Comparison of ENCODE assay signal across 10 mouse cellular contexts in genomic region chr8:70272949-70273348, GRCm38 (mm10). TPM values are rescaled to one million over a fixed set of nuclear protein-coding genes. Genes with fewer than 3 reads are reported as not detected.
DNase-seq lines count a peak whose midpoint lies in the region; ATAC-seq and TF ChIP-seq lines count a peak whose summit lies in the region.
"Had no signal": no experiment of that assay in that cellular context is flagged by ENCODE, and none has a peak within 500 bp of the region (broad histone marks: within the 10 kb centered on the region; RNA-seq: fewer than 3 reads in every experiment).

No protein-coding gene starts in this region.

- H3K27me3 ChIP-seq in embryonic facial prominence, embryonic 14.5 days (replicated peaks; ENCODE audit: control insufficient read depth, insufficient read depth, low read length), result no peaks in the 10 kb centered on the region
- no peaks in the 10 kb centered on the region for H3K27me3 ChIP-seq in kidney, embryonic 16.5 days (ENCODE audit: insufficient read depth, low read length)
- no peaks in the 10 kb centered on the region for H3K27me3 ChIP-seq in forebrain, postnatal 0 days (ENCODE audit: insufficient read depth, low read length)
- H3K27me3 ChIP-seq in hindbrain, embryonic 12.5 days, result no peaks in the 10 kb centered on the region
- H3K27me3 ChIP-seq: limb, embryonic 15.5 days had no signal

- H3K4me3 ChIP-seq in embryonic facial prominence, embryonic 14.5 days (ENCODE audit: low read depth, low read length), result no peak overlapping the region
- no peak overlapping the region for H3K4me3 ChIP-seq in kidney, embryonic 16.5 days (ENCODE audit: low read length)
- no peak overlapping the region for H3K4me3 ChIP-seq in forebrain, postnatal 0 days (ENCODE audit: low read depth, low read length)
- H3K4me3 ChIP-seq in hindbrain, embryonic 12.5 days, result no peak overlapping the region
- H3K4me3 ChIP-seq: erythroblast, embryonic 14.5 days; limb, embryonic 15.5 days had no signal

- no peak overlapping the region for H3K4me2 ChIP-seq in embryonic facial prominence, embryonic 14.5 days (ENCODE audit: low read depth, low read length)
- H3K4me2 ChIP-seq in kidney, embryonic 16.5 days (replicated peaks; ENCODE audit: low read depth, low read length), result no peak overlapping the region
- no peak overlapping the region for H3K4me2 ChIP-seq in forebrain, postnatal 0 days (ENCODE audit: low read depth)
- no peak overlapping the region for H3K4me2 ChIP-seq in hindbrain, embryonic 12.5 days (replicated peaks)
- H3K4me2 ChIP-seq: limb, embryonic 15.5 days had no signal

- WGBS in embryonic facial prominence, embryonic 14.5 days, result 63% methylated on average over 3 of the region's 3 CpGs
- WGBS in kidney, embryonic 16.5 days, result 46% methylated on average over 3 of the region's 3 CpGs
- 74% methylated on average over 3 of the region's 3 CpGs for WGBS in forebrain, postnatal 0 days
- WGBS in hindbrain, embryonic 12.5 days, result 64% methylated on average over 3 of the region's 3 CpGs

- H3K36me3 ChIP-seq in embryonic facial prominence, embryonic 14.5 days (ENCODE audit: control insufficient read depth, insufficient read depth, low read length), result no peaks in the 10 kb centered on the region
- no peaks in the 10 kb centered on the region for H3K36me3 ChIP-seq in kidney, embryonic 16.5 days (ENCODE audit: insufficient read depth, low read length)
- H3K36me3 ChIP-seq in forebrain, postnatal 0 days (ENCODE audit: insufficient read depth), result no peaks in the 10 kb centered on the region
- H3K36me3 ChIP-seq in hindbrain, embryonic 12.5 days, result no peaks in the 10 kb centered on the region
- H3K36me3 ChIP-seq: limb, embryonic 15.5 days had no signal

- intact Hi-C loops in heart, postnatal 10 days (cut with DNase I), result no loop called here

- ATAC-seq in embryonic facial prominence, embryonic 14.5 days (ENCODE audit: low read depth), result no peak
- peak; percentile 43; the same call in 1 of the 2 replicates for ATAC-seq in kidney, embryonic 16.5 days (ENCODE audit: low FRiP score, low TSS enrichment)
- ATAC-seq in megakaryocyte, adult 5-6 weeks (ENCODE audit: poor library complexity, severe bottlenecking), result peak; percentile 80
- no peak for ATAC-seq in forebrain, postnatal 0 days
- no peak for ATAC-seq in hindbrain, embryonic 12.5 days (ENCODE audit: low FRiP score)

- H3K9me3 ChIP-seq in embryonic facial prominence, embryonic 14.5 days (ENCODE audit: control insufficient read depth, low read length), result no peaks in the 10 kb centered on the region; the same call in 1 of the 2 replicates
- no peaks in the 10 kb centered on the region for H3K9me3 ChIP-seq in kidney, embryonic 16.5 days (ENCODE audit: low read length)
- no peaks in the 10 kb centered on the region for H3K9me3 ChIP-seq in forebrain, postnatal 0 days (ENCODE audit: low read length)
- H3K9me3 ChIP-seq in hindbrain, embryonic 12.5 days (replicated peaks), result no peaks in the 10 kb centered on the region
- H3K9me3 ChIP-seq: limb, embryonic 15.5 days had no signal

- no peaks in the 10 kb centered on the region for H3K4me1 ChIP-seq in embryonic facial prominence, embryonic 14.5 days (ENCODE audit: control insufficient read depth, insufficient read depth, low read length)
- H3K4me1 ChIP-seq in kidney, embryonic 16.5 days (ENCODE audit: insufficient read depth, low read length), result peaks cover 7% of the 10 kb centered on the region
- no peaks in the 10 kb centered on the region for H3K4me1 ChIP-seq in forebrain, postnatal 0 days (ENCODE audit: insufficient read depth)
- no peaks in the 10 kb centered on the region for H3K4me1 ChIP-seq in hindbrain, embryonic 12.5 days

- TF ChIP-seq CTCF in forebrain, postnatal 0 days (IDR thresholded peaks at IDR 0.05; ENCODE audit: low read depth), result no peak

- no peak overlapping the region for H3K9ac ChIP-seq in embryonic facial prominence, embryonic 14.5 days (ENCODE audit: low read depth, low read length)
- no peak overlapping the region; the same call in 1 of the 2 replicates for H3K9ac ChIP-seq in kidney, embryonic 16.5 days (replicated peaks; ENCODE audit: low read length)
- no peak overlapping the region for H3K9ac ChIP-seq in forebrain, postnatal 0 days
- H3K9ac ChIP-seq in hindbrain, embryonic 12.5 days, result no peak overlapping the region
- H3K9ac ChIP-seq: limb, embryonic 15.5 days had no signal

- peak; percentile 97 for DNase-seq in heart, adult 11 months
- DNase-seq in heart, postnatal 10 days, result no peak
- peak; percentile 17 for DNase-seq in embryonic facial prominence, embryonic 14.5 days (ENCODE audit: low spot score)
- DNase-seq in forebrain, postnatal 0 days, result no peak
- no peak for DNase-seq in spleen, postnatal 14 days (ENCODE audit: low spot score in 2 of 2)

- H3K27ac ChIP-seq in embryonic facial prominence, embryonic 14.5 days (replicated peaks; ENCODE audit: low read depth, low read length), result no peak overlapping the region
- peak overlapping the region; percentile 35; the same call in 1 of the 2 replicates for H3K27ac ChIP-seq in kidney, embryonic 16.5 days (ENCODE audit: low read length)
- H3K27ac ChIP-seq in forebrain, postnatal 0 days (ENCODE audit: low read depth, low read length), result no peak overlapping the region
- H3K27ac ChIP-seq in hindbrain, embryonic 12.5 days, result no peak overlapping the region
- H3K27ac ChIP-seq: limb, embryonic 15.5 days had no signal

RNA-seq across cellular contexts. Expression of gene Homer3, which starts 9.7 kb away (rescaled TPM):
- total RNA-seq in heart, postnatal 10 days (2021), result 10 to 100 TPM; 25.6 to 28.2 TPM
- 26.8 and 37.3 TPM in 2 replicates for polyA plus RNA-seq in embryonic facial prominence, embryonic 14.5 days (2014; fragmentation: Nextera tagmentation; extraction: Ambion mirVana)
- polyA plus RNA-seq in kidney, embryonic 16.5 days (2015; fragmentation: Nextera tagmentation; extraction: Ambion mirVana), result 74.2 and 81.3 TPM in 2 replicates
- 1.6 and 3.5 TPM in 2 replicates for total RNA-seq in megakaryocyte, adult 5-6 weeks (2015)
- total RNA-seq in megakaryocyte, adult 5-6 weeks (2017), result 2.9 and 8.0 TPM in 2 replicates
- 27.2 and 34.7 TPM in 2 replicates for total RNA-seq in forebrain, postnatal 0 days (2014; rRNA removed)
- polyA plus RNA-seq in forebrain, postnatal 0 days (2015; fragmentation: Nextera tagmentation; extraction: Ambion mirVana), result 20.2 and 23.9 TPM in 2 replicates
- 80.7 and 81.1 TPM in 2 replicates for polyA plus RNA-seq in hindbrain, embryonic 12.5 days (2016; fragmentation: Nextera tagmentation; extraction: Ambion mirVana)

RNA-seq across cellular contexts. Expression of gene Ddx49, which starts 29.3 kb away (rescaled TPM):
- 10 to 100 TPM; 33.1 to 33.5 TPM for total RNA-seq in heart, postnatal 10 days (2021)
- 47.4 and 49.2 TPM in 2 replicates for polyA plus RNA-seq in embryonic facial prominence, embryonic 14.5 days (2014; fragmentation: Nextera tagmentation; extraction: Ambion mirVana)
- 51.8 and 54.1 TPM in 2 replicates for polyA plus RNA-seq in kidney, embryonic 16.5 days (2015; fragmentation: Nextera tagmentation; extraction: Ambion mirVana)
- 17.9 and 19.9 TPM in 2 replicates for total RNA-seq in megakaryocyte, adult 5-6 weeks (2015)
- total RNA-seq in megakaryocyte, adult 5-6 weeks (2017), result 53.6 and 81.7 TPM in 2 replicates
- 46.6 and 49.3 TPM in 2 replicates for total RNA-seq in forebrain, postnatal 0 days (2014; rRNA removed)
- 49.3 and 54.9 TPM in 2 replicates for polyA plus RNA-seq in forebrain, postnatal 0 days (2015; fragmentation: Nextera tagmentation; extraction: Ambion mirVana)
- 49.9 and 50.8 TPM in 2 replicates for polyA plus RNA-seq in hindbrain, embryonic 12.5 days (2016; fragmentation: Nextera tagmentation; extraction: Ambion mirVana)

RNA-seq across cellular contexts. Expression of gene Cope, which starts 29.4 kb away (rescaled TPM):
- 100 to 1,000 TPM; 160 to 173 TPM for total RNA-seq in heart, postnatal 10 days (2021)
- 314 and 345 TPM in 2 replicates for polyA plus RNA-seq in embryonic facial prominence, embryonic 14.5 days (2014; fragmentation: Nextera tagmentation; extraction: Ambion mirVana)
- polyA plus RNA-seq in kidney, embryonic 16.5 days (2015; fragmentation: Nextera tagmentation; extraction: Ambion mirVana), result 389 and 439 TPM in 2 replicates
- 163 and 178 TPM in 2 replicates for total RNA-seq in megakaryocyte, adult 5-6 weeks (2015)
- total RNA-seq in megakaryocyte, adult 5-6 weeks (2017), result 89.1 and 96.1 TPM in 2 replicates
- total RNA-seq in forebrain, postnatal 0 days (2014; rRNA removed), result 86.6 and 110 TPM in 2 replicates
- polyA plus RNA-seq in forebrain, postnatal 0 days (2015; fragmentation: Nextera tagmentation; extraction: Ambion mirVana), result 259 and 296 TPM in 2 replicates
- polyA plus RNA-seq in hindbrain, embryonic 12.5 days (2016; fragmentation: Nextera tagmentation; extraction: Ambion mirVana), result 216 and 260 TPM in 2 replicates

RNA-seq across cellular contexts. Expression of gene Armc6, which starts 38.7 kb away (rescaled TPM):
- total RNA-seq in heart, postnatal 10 days (2021), result 1 to 10 TPM; 8.9 to 9.2 TPM
- 28.8 and 33.4 TPM in 2 replicates for polyA plus RNA-seq in embryonic facial prominence, embryonic 14.5 days (2014; fragmentation: Nextera tagmentation; extraction: Ambion mirVana)
- 23.8 and 31.5 TPM in 2 replicates for polyA plus RNA-seq in kidney, embryonic 16.5 days (2015; fragmentation: Nextera tagmentation; extraction: Ambion mirVana)
- 4.4 and 4.5 TPM in 2 replicates for total RNA-seq in megakaryocyte, adult 5-6 weeks (2015)
- total RNA-seq in megakaryocyte, adult 5-6 weeks (2017), result 2.6 and 5.6 TPM in 2 replicates
- total RNA-seq in forebrain, postnatal 0 days (2014; rRNA removed), result 108 and 136 TPM in 2 replicates
- 119 and 122 TPM in 2 replicates for polyA plus RNA-seq in forebrain, postnatal 0 days (2015; fragmentation: Nextera tagmentation; extraction: Ambion mirVana)
- polyA plus RNA-seq in hindbrain, embryonic 12.5 days (2016; fragmentation: Nextera tagmentation; extraction: Ambion mirVana), result 48.4 and 49.2 TPM in 2 replicates

RNA-seq across cellular contexts. Expression of gene Sugp2, which starts 38.9 kb away (rescaled TPM):
- 10 to 100 TPM; 42.9 to 47.8 TPM for total RNA-seq in heart, postnatal 10 days (2021)
- polyA plus RNA-seq in embryonic facial prominence, embryonic 14.5 days (2014; fragmentation: Nextera tagmentation; extraction: Ambion mirVana), result 27.1 and 32.7 TPM in 2 replicates
- 28.0 and 34.8 TPM in 2 replicates for polyA plus RNA-seq in kidney, embryonic 16.5 days (2015; fragmentation: Nextera tagmentation; extraction: Ambion mirVana)
- 24.1 and 27.9 TPM in 2 replicates for total RNA-seq in megakaryocyte, adult 5-6 weeks (2015)
- total RNA-seq in megakaryocyte, adult 5-6 weeks (2017), result 19.5 and 23.1 TPM in 2 replicates
- 119 and 129 TPM in 2 replicates for total RNA-seq in forebrain, postnatal 0 days (2014; rRNA removed)
- polyA plus RNA-seq in forebrain, postnatal 0 days (2015; fragmentation: Nextera tagmentation; extraction: Ambion mirVana), result 50.9 and 65.0 TPM in 2 replicates
- 72.0 and 75.8 TPM in 2 replicates for polyA plus RNA-seq in hindbrain, embryonic 12.5 days (2016; fragmentation: Nextera tagmentation; extraction: Ambion mirVana)

Comparison
In these comparisons a context has a peak if more than half of its experiments do, and no peak if none do; other contexts are left out.
1. DNase-seq: peak in heart, adult 11 months (single experiment) and embryonic facial prominence, embryonic 14.5 days (single experiment); none in heart, postnatal 10 days (0 of 2), forebrain, postnatal 0 days (single experiment) and spleen, postnatal 14 days (0 of 2).
2. ATAC-seq: peak in kidney, embryonic 16.5 days (single experiment) and megakaryocyte, adult 5-6 weeks (single experiment); none in embryonic facial prominence, embryonic 14.5 days (single experiment), forebrain, postnatal 0 days (single experiment) and hindbrain, embryonic 12.5 days (single experiment).